Mouse (Mus musculus) lung, postnatal 36 days (tissue): ENCODE data around the gene Nova2.

Experiments used
- DNase-seq: peaks from one replicate; pipeline ENCODE4 v3.0.0; 2022; ENCODE audit warnings: mixed read lengths

The Nova2 gene

GRCm38 (mm10) chr7:19012882-19013281, 87.2 kb downstream of the Nova2 start:
- no peak for DNase-seq

DNA sequence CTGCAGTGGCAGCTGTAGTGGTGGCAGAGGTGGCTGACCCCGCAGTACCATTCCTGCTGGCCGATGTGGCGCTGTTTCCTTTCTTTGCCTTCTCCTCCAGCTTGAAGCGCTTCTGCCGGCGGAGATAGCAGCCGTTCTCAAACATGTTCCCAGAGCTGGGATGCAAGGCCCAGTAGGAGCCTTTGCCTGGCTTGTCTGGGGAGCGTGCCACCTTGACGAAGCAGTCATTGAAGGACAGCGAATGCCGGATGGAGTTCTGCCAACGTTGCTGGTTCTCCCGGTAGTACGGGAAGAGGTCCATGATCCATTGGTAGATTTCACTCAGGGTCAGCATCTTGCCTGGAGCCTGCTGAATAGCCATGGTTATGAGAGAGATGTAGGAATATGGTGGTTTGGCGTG, 88.8 kb downstream of the Nova2 start:
- no peak for DNase-seq
